Mouse (Mus musculus) spleen, postnatal 4 days (tissue): ENCODE results near the gene Ebf3.

ENCODE experiments used
- DNase-seq, 2 experiments: peaks; one replicate each; pipeline ENCODE4 v3.0.0; 2022; ENCODE audit warnings: low spot score in 2 of 2

Ebf3 gene

DNA sequence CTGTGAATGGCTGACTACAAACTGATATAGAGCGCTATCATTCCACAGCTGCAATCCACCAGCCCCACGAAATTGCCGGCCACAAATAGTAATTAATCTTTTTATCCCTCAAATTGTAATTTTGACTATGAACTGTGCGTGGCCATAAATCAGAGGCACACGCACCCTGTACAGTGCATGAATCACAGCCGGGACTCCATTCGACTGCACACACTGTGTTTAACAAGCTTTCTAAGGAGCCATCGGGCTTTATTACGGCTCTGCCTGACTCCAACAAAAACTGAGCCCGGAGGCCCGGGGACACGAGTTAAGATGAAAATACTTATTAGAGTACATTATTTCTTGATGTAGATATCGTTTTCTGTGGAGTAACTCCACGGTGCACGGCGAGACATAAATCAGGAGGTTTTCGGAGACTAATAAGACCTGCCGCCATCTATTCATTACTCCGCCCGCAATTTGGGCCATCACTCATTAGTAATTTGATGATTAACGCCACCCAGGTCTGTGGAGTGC, 107.4 kb downstream of the Ebf3 start:
- no peak for DNase-seq

DNA sequence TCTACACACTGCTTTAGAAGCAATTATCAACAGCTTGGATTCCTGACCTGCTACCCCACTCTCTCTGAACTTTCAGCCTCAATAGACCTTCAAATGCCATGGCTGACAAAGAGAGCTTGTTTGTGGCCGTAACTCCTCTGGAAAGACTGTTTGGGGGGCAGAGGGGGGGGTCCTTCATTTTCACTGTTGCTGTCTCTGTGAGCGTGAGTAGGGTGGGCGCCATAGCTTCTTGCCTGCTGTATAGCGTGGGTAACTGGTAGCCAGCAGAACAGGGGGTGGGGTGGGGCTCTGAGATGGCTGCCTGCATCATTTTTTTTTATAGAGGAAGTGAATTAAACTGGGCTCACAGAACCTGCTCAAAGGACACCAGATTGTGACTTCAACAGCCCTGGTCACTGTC, 114.7 kb downstream of the Ebf3 start:
- DNase-seq: no peak

DNA sequence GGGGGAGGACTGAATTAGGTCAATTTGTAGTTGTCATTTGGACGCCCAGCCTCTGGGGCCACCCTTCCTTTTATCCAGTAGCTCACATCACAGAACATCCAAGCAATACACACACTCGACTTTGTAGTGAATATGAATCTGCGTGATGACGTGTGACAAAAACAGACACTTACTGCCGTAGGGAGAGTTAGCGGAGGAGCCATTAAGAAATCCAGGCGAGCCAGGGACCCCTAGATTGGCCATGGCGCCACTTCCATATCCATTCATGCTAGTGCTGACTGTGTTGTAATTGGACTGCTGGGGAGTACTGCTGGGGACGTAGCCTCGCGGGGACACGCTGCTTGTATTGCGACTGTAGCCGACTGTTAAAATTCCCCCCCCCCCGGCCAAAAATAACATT, 115.3 kb downstream of the Ebf3 start:
- no peak for DNase-seq

DNA sequence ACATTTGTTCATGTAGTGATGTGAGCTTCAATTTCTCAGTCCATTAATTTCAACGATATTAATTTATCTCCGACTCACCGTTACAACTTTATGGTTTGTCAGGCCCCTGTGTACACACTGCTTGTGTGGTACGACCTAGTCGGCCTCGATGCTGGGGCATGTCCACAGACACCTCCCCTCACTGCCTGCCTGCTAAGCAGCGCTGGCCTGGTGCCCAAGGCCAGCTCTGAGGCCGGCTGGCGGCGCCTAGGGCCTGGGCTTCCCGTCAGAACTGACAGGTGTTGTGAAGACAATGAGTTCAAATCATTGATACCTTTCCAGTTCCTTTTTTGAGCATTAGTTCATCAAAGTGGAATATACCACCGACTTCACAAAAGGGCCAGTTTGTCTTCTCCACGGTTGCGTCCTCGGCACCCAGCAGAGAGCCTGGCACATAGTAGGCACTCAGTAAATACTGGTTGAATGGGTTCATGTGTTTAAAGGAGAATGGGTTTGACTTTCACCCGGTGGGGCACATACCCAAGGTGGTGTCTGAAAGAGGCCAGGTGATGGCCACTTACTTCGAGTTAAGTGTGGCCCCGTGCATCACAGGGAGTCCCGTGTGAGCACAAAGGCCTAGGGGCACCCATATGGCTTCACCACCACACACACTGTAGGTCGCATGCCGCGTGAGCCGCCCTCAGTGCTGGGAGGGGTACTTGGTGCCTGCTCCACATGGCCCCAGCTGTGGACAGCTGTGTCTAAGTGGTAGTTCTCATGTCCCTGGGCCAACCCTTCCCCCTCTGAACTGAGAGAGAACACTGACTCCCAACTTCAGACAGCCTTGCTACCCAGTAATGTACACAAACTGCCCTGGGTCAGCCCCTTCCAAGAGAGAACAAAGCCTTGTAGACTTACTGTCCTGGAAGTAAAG, 116.9 kb downstream of the Ebf3 start:
- DNase-seq: no peak

DNA sequence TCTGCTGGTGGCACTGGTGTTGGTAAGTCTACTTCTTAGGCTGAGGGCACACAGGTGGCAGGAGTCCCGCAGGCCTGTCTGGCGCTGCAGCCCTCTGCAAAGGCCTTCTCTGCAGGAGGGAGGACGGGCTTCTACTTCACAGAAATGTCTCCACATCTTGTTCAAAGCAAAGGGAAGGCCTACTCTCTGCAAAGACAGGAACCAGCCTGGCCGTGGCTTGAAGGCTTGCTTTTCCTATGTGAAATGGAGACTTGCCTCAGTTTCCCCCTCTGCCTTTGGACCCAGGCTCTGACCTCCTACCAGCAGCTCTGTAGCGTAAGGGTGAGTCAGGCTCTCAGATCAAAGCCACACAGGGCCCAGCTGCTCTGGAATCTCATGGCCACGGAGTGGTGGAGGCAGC, 117.7 kb downstream of the Ebf3 start:
- no peak for DNase-seq

DNA sequence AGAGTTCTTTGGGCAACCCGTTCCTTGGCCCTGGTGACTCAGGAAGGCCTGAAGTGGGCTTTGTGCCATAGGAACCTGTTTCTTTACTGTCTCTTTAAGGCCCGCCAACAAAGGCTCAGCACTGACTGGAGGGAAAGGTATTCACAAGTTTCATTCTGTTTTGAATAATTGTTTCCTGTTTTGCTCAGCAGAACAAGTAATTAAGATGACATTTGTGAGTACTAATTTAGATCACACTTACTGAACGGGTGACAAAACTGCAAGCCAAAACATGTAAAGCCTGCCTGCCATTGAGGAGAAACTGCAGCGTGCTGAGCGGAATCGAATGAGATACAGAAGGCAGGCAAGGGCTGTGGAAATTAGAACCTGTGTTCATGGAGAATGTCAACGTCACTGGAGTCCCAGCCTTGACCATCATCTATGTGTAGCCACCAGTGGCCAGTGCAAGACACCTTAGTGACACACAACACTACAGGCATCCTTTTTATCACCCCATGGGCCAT, 121.4 kb downstream of the Ebf3 start:
- DNase-seq: no peak

DNA sequence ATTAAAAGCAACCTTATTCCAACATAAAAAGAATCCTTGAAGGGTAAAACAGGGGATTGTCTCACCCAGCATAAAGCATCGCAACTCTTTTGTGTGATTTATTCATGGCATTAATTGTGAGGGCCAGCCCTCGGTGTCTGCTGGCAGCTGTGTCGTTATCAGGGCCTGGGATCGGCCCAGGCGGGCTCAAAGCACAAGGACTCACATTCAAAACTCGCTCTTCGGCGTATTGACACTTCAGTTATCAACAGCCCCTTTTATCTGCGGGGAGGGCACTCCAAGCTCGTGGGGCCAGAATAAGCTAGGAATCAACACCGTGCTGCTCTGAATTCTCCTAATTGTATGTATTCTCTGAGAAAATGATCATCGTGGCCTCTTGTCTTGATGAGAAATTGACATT, 122.4 kb downstream of the Ebf3 start:
- DNase-seq: no peak

DNA sequence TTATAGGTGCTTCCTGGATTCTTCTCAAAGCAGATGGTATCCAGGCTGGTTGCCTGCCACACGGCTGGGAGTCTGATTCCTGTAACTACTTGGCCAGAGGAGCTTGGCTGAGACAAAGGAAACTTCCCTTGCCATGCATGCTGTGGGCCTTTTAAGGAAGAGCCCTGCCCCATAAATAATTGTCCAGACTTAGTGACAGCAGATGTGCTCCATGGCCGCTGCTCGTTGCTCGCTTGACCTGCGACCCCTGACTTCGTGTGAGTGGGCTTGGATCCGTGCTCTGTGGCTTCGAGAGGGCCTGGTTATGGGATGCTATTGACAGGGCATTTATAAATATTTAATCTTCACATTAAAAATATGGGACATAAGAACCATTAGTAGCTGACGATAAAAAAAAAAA, 142.0 kb downstream of the Ebf3 start:
- DNase-seq: no peak

DNA sequence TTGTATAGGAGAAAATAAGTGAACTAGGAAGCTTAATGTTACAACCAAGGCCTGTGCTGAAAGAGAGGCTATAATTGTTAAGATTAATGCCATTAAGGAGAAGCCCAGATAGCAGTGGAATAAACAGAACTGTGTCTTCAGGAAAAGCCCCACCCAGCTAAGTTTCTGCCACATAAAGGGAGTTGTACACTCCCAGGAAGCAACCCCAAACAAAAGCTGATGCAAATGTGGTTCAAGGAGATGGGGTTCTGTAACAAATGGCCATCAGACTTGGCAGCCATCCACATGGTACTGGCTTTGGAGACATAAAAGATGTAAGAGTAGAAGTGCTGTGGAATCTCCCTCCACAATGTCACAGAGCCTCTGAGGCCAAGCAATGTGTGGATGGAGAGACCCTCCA, 155.2 kb downstream of the Ebf3 start:
- DNase-seq: no peak

DNA sequence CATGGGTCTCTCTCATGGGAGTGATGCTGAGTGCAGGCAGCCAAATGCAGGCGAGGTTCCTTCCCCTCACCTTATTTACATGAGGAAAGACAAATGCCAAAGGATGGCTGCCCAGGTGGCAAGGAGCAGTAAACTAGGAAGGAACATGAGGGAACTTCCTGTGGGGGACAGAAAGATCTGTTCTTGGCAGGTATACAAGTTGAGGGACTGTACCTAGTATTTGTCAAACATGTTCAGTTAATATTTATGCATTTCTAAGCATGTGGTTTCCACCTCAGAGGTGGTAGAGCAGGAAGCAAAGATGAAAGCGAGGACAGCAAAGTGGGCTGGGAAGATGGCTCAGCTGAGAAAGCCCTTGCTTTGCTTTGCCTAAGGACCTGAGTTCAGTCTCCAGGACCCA, 159.6 kb downstream of the Ebf3 start:
- no peak for DNase-seq

DNA sequence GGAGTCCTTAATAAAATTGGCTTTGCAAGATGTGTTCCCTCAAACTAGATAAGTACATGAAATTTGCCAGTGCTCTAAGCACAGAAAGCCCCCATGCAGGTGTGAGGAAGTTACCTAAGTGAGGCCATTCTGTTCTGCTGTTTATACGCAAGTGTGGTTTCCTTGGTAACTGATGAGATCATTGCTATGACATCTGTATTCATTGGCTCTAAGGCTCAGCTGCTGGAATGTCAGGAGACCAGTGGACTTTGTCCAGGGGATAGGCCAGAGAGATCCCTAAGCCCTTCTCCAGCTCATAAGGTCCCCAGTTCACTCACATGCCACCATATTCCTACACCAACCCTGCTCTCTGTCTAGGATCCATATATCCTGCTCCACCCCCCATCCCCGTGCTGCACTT, 162.4 kb downstream of the Ebf3 start:
- no peak for DNase-seq

DNA sequence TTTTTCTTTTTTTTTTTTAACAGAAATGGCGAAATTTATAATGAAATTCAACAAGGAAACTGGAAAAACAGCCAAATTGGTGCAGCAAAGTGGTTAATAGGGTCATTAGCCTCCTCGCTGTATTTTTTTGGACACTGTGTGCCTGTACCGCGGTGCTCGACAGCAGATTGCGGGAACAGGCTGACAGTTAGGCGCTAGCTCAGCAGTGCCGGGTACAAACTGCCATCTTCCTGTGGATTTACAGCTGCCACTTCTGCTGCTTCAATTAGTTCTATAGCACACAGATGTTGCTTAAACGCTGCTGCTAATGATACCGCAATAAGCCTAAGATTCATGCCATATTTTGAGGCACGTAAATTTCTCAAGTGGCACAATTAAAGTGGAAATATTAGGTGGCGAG, 167.1 kb downstream of the Ebf3 start:
- DNase-seq: no peak
